Mouse (Mus musculus): ENCODE data around the gene Tkt. TPM values are rescaled to one million over a fixed set of nuclear protein-coding genes. Genes with fewer than 3 reads are reported as not detected.

Gene Tkt
- polyA plus RNA-seq, 1 experiment = 794 TPM

DNA sequence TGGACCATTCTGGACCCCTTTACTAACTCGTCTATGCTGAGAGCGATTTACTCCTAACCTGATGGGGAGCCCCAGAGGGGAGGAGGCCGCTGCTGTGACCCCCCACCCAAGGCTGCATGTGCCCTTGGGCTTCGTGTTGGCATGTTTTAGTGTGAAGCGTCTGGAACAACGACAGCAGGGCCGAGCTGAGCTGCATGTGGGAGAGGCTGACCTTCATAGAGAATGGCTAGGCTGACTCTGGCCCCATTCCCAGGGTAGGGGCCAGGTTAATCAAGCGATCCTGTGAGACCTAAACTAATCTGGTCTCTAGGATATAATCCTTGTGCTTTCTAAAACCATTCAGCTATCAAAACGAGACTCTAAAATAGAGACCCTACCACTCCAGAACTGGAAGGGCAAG, 9.6 kb downstream of the Tkt start:
- TF ChIP-seq CTCF (IDR thresholded peaks at IDR 0.05; ENCODE audit: low read depth, low read length) (no peak), EP300 (IDR thresholded peaks at IDR 0.05; ENCODE audit: insufficient read depth, low read depth, low read length) (no peak)
- no peaks in the 10 kb centered on the region for H3K9me3 ChIP-seq (replicated peaks; ENCODE audit: control insufficient read depth, insufficient read depth, low read length, poor library complexity, severe bottlenecking)
- no peaks in the 10 kb centered on the region for H3K27me3 ChIP-seq (ENCODE audit: control insufficient read depth, insufficient read depth, low read length, poor library complexity, severe bottlenecking)
- H3K36me3 ChIP-seq (ENCODE audit: control insufficient read depth, insufficient read depth, low read length, poor library complexity, severe bottlenecking) = peaks cover 50% of the 10 kb centered on the region
- H3K4me1 ChIP-seq (ENCODE audit: control insufficient read depth, insufficient read depth, low read length) = peaks cover 2% of the 10 kb centered on the region
- no peak overlapping the region for H3K27ac ChIP-seq (ENCODE audit: insufficient read depth, low read length)
- no peak overlapping the region for H3K4me3 ChIP-seq (ENCODE audit: low read depth, low read length)
- no peak overlapping the region for H3K9ac ChIP-seq (ENCODE audit: low read depth, poor library complexity, severe bottlenecking)

DNA sequence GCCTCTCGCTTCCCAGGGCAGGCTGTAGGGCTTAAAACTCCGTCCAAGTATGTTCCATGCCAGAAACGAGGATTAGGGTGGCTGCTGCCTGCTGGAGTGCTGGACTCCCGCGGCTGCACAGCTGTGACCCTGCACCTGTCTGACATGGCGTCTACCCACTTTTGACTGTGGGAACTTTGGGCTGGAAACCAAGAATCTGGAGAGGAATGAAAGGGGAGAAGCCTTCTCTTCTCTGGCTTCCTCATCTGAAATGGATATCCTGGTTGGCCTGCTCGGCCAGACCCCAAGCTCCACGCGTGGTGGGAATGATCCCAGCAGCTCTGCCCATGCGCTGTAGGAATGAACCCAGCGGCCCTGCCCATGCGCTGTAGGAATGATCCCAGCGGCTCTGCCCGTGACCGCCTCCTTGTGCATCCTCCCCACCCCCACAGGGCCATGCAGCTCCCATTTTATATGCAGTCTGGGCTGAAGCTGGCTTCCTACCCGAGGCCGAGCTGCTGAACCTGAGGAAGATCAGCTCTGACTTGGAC, 11.2 kb downstream of the Tkt start:
- no peaks in the 10 kb centered on the region for H3K27me3 ChIP-seq (ENCODE audit: control insufficient read depth, insufficient read depth, low read length, poor library complexity, severe bottlenecking)
- H3K4me3 ChIP-seq (ENCODE audit: low read depth, low read length) = no peak overlapping the region
- TF ChIP-seq POLR2A (IDR thresholded peaks at IDR 0.05; ENCODE audit: insufficient read depth, low read length) (no peak), CTCF (IDR thresholded peaks at IDR 0.05; ENCODE audit: low read depth, low read length) (no peak), EP300 (IDR thresholded peaks at IDR 0.05; ENCODE audit: insufficient read depth, low read depth, low read length) (no peak)
- H3K4me1 ChIP-seq (ENCODE audit: control insufficient read depth, insufficient read depth, low read length) = peaks cover 4% of the 10 kb centered on the region
- no peaks in the 10 kb centered on the region for H3K9me3 ChIP-seq (replicated peaks; ENCODE audit: control insufficient read depth, insufficient read depth, low read length, poor library complexity, severe bottlenecking)
- peaks cover 43% of the 10 kb centered on the region for H3K36me3 ChIP-seq (ENCODE audit: control insufficient read depth, insufficient read depth, low read length, poor library complexity, severe bottlenecking)
- H3K9ac ChIP-seq (ENCODE audit: low read depth, poor library complexity, severe bottlenecking) = no peak overlapping the region
- no peak overlapping the region for H3K27ac ChIP-seq (ENCODE audit: insufficient read depth, low read length)

DNA sequence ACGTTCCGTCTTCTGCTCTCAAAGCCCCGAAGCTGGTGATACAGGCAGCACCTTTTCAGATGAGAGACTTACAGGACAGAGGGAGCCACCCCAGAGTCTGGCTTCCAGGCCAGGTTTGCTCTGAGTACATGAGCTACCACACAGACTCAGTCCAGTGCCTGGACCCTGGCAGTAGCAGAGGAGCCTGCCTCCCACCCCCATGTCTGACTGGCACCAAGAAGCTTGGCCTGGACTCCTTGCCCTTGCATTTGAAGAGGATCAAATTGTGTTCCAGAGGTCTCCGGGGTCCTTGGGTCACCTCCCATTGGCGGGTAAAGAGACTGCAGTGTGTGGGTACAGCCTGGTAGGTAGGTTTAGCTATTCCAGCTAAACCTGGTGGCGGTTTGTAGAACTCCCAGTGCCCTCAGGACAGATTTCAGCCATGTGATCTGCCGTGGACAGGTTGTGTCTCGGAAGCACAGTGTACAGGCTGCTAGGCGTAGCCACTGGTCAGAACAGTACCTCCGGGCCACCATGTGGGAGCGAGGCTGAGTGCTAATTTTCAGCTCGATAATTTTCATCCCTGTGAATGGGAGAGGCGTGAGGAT, 12.7 kb downstream of the Tkt start:
- no peaks in the 10 kb centered on the region for H3K27me3 ChIP-seq (ENCODE audit: control insufficient read depth, insufficient read depth, low read length, poor library complexity, severe bottlenecking)
- H3K9me3 ChIP-seq (replicated peaks; ENCODE audit: control insufficient read depth, insufficient read depth, low read length, poor library complexity, severe bottlenecking) = no peaks in the 10 kb centered on the region
- H3K9ac ChIP-seq (ENCODE audit: low read depth, poor library complexity, severe bottlenecking) = no peak overlapping the region
- H3K4me1 ChIP-seq (ENCODE audit: control insufficient read depth, insufficient read depth, low read length) = peaks cover 7% of the 10 kb centered on the region
- TF ChIP-seq POLR2A (IDR thresholded peaks at IDR 0.05; ENCODE audit: insufficient read depth, low read length) = no peak
- no peak for TF ChIP-seq EP300 (IDR thresholded peaks at IDR 0.05; ENCODE audit: insufficient read depth, low read depth, low read length)
- no peak for TF ChIP-seq CTCF (IDR thresholded peaks at IDR 0.05; ENCODE audit: low read depth, low read length)
- H3K27ac ChIP-seq (ENCODE audit: insufficient read depth, low read length) = no peak overlapping the region
- H3K4me3 ChIP-seq (ENCODE audit: low read depth, low read length) = no peak overlapping the region
- peaks cover 51% of the 10 kb centered on the region for H3K36me3 ChIP-seq (ENCODE audit: control insufficient read depth, insufficient read depth, low read length, poor library complexity, severe bottlenecking)

DNA sequence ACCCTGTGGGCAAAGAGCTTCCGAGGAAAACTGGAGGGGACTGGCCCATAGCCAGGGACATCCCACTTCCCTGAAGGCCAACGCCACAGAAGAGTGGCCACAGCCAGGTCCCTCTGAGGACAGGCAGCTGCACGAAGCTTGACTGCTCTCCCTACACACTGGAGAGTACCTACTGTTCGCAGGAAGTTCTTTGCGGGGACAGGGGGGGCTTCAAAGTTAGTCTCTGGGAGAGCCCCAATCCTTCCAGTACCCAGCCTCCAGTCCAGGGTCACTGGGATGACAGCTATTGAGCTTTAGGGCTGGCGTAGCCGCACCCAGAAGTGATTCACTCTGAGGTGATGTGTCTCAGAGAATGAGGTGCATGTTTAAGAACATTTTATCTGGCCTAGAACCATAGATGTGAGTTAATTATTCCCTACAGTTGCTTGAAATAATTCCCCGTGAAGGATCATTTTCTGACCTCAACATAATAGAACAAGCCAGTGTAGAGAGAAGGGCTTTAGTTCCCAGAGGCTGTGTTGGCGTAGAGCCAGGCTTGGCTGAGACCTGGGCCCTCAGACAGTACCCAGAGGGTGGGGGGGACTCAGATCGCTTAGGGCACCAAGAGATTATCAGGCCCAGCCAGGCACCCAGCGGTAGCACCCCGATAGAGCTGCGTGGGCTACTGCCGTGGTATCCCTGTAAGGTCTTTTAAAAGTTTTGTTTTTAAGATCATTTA, 13.5 kb downstream of the Tkt start:
- H3K36me3 ChIP-seq (ENCODE audit: control insufficient read depth, insufficient read depth, low read length, poor library complexity, severe bottlenecking) = peaks cover 53% of the 10 kb centered on the region
- H3K27ac ChIP-seq (ENCODE audit: insufficient read depth, low read length) = no peak overlapping the region
- H3K9me3 ChIP-seq (replicated peaks; ENCODE audit: control insufficient read depth, insufficient read depth, low read length, poor library complexity, severe bottlenecking) = no peaks in the 10 kb centered on the region
- TF ChIP-seq CTCF (IDR thresholded peaks at IDR 0.05; ENCODE audit: low read depth, low read length) (no peak), POLR2A (IDR thresholded peaks at IDR 0.05; ENCODE audit: insufficient read depth, low read length) (no peak), EP300 (IDR thresholded peaks at IDR 0.05; ENCODE audit: insufficient read depth, low read depth, low read length) (no peak)
- no peak overlapping the region for H3K4me3 ChIP-seq (ENCODE audit: low read depth, low read length)
- peaks cover 7% of the 10 kb centered on the region for H3K4me1 ChIP-seq (ENCODE audit: control insufficient read depth, insufficient read depth, low read length)
- no peaks in the 10 kb centered on the region for H3K27me3 ChIP-seq (ENCODE audit: control insufficient read depth, insufficient read depth, low read length, poor library complexity, severe bottlenecking)
- no peak overlapping the region for H3K9ac ChIP-seq (ENCODE audit: low read depth, poor library complexity, severe bottlenecking)

DNA sequence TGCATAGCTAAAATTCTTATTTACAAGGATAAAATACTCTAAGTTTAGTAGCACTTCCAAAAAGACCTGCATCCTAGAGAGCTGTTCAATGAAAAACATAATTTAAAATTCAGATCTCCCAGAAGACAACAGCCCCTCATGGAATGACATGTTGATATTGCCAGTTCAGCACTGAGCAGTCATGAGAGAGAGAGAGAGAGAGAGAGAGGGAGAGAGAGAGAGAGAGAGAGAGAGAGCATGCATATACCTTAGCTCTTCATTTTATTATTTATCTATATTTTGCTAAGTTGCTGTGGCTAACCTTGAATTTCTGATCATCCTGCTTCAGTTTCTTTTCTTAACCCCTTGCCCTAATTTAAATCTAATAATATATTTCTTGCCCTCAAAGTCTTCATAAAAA, 14.2 kb downstream of the Tkt start:
- no peak overlapping the region for H3K4me3 ChIP-seq (ENCODE audit: low read depth, low read length)
- no peaks in the 10 kb centered on the region for H3K9me3 ChIP-seq (replicated peaks; ENCODE audit: control insufficient read depth, insufficient read depth, low read length, poor library complexity, severe bottlenecking)
- no peak overlapping the region for H3K27ac ChIP-seq (ENCODE audit: insufficient read depth, low read length)
- H3K4me1 ChIP-seq (ENCODE audit: control insufficient read depth, insufficient read depth, low read length) = peaks cover 7% of the 10 kb centered on the region
- H3K9ac ChIP-seq (ENCODE audit: low read depth, poor library complexity, severe bottlenecking) = no peak overlapping the region
- no peaks in the 10 kb centered on the region for H3K27me3 ChIP-seq (ENCODE audit: control insufficient read depth, insufficient read depth, low read length, poor library complexity, severe bottlenecking)
- peaks cover 57% of the 10 kb centered on the region for H3K36me3 ChIP-seq (ENCODE audit: control insufficient read depth, insufficient read depth, low read length, poor library complexity, severe bottlenecking)
- no peak for TF ChIP-seq POLR2A (IDR thresholded peaks at IDR 0.05; ENCODE audit: insufficient read depth, low read length)
- TF ChIP-seq CTCF (IDR thresholded peaks at IDR 0.05; ENCODE audit: low read depth, low read length) = no peak
- no peak for TF ChIP-seq EP300 (IDR thresholded peaks at IDR 0.05; ENCODE audit: insufficient read depth, low read depth, low read length)

DNA sequence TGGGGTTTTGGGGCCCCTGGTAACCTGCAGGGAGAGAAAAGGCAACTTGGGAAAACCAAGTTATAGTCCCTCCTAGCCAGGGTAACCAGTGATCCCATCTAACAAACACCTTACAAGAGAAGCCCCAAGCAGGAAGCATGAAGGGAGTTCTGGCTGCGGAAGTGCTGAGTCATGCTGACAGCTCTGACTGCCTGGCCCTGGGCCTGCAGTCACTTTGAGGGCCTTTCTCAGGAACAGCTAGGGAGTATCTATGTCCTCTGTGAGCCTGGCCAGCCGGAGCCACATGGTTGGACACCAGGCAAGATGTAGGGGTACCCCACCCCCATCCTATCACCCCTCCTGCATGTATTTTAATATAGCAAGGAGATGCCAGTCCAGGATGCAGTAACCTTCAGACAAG, 16.3 kb downstream of the Tkt start:
- TF ChIP-seq POLR2A (IDR thresholded peaks at IDR 0.05; ENCODE audit: insufficient read depth, low read length) (no peak), CTCF (IDR thresholded peaks at IDR 0.05; ENCODE audit: low read depth, low read length) (no peak), EP300 (IDR thresholded peaks at IDR 0.05; ENCODE audit: insufficient read depth, low read depth, low read length) (peak; percentile 96)
- Histone ChIP-seq H3K36me3 (ENCODE audit: control insufficient read depth, insufficient read depth, low read length, poor library complexity, severe bottlenecking) (peaks cover 71% of the 10 kb centered on the region), H3K27ac (ENCODE audit: insufficient read depth, low read length) (peak overlapping the region; percentile 80)

More for the DNA sequence above, 16.3 kb downstream of the Tkt start:
- Histone ChIP-seq H3K4me1 (ENCODE audit: control insufficient read depth, insufficient read depth, low read length) (peaks cover 5% of the 10 kb centered on the region), H3K4me3 (ENCODE audit: low read depth, low read length) (no peak overlapping the region), H3K9ac (ENCODE audit: low read depth, poor library complexity, severe bottlenecking) (peak overlapping the region; percentile 30), H3K9me3 (replicated peaks; ENCODE audit: control insufficient read depth, insufficient read depth, low read length, poor library complexity, severe bottlenecking) (no peaks in the 10 kb centered on the region), H3K27me3 (ENCODE audit: control insufficient read depth, insufficient read depth, low read length, poor library complexity, severe bottlenecking) (no peaks in the 10 kb centered on the region)
